9 mouse cellular contexts compared by ENCODE assay signal in the genomic region with DNA sequence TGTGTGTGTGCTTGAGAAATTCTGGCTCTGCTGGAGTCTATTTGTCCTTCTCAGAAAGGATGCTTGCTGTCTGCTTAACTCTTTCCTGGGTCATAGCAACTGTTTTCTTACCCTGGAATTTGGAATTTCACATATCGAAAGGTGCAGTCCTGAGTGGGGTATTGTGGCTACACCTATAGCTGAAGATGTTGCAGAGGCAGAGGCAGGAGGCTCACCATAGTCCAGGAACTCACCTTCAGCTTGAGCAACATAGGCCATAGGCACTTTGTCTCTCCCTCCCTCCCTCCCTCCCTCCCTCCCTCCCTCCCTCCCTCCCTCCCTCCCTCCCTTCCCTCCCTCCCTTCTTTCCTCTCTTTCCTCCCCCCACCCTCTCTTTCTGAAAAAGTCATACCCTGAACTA.
DNase-seq lines count a peak whose midpoint lies in the region; ATAC-seq and TF ChIP-seq lines count a peak whose summit lies in the region.
"Had no signal": no experiment of that assay in that cellular context is flagged by ENCODE, and none has a peak within 500 bp of the region (broad histone marks: within the 10 kb centered on the region; RNA-seq: fewer than 3 reads in every experiment).

No protein-coding gene starts in this region.

- H3K4me2 ChIP-seq in hindbrain, embryonic 14.5 days (replicated peaks), result peak overlapping the region; percentile 66
- H3K4me2 ChIP-seq in neural tube, embryonic 12.5 days (replicated peaks), result peak overlapping the region; percentile 57

- peak; percentile 49; the same call in 1 of the 2 replicates for ATAC-seq in hindbrain, embryonic 14.5 days (ENCODE audit: low FRiP score)
- ATAC-seq in neural tube, embryonic 12.5 days (ENCODE audit: low FRiP score, low read depth), result peak; percentile 70

- TF ChIP-seq CTCF in layer of hippocampus, adult 2 months (conservative IDR thresholded peaks at IDR 0.05), result no peak

- H3K36me3 ChIP-seq in forebrain, embryonic 10.5 days (replicated peaks), result no peaks in the 10 kb centered on the region
- H3K36me3 ChIP-seq in hindbrain, embryonic 14.5 days (replicated peaks; ENCODE audit: control insufficient read depth, insufficient read depth), result no peaks in the 10 kb centered on the region
- H3K36me3 ChIP-seq in neural tube, embryonic 12.5 days, result no peaks in the 10 kb centered on the region

- no peak overlapping the region; the same call in 1 of the 2 replicates for H3K4me3 ChIP-seq in layer of hippocampus, adult 2 months
- peak overlapping the region; percentile 43; the same call in 1 of the 2 replicates for H3K4me3 ChIP-seq in forebrain, embryonic 10.5 days
- H3K4me3 ChIP-seq in hindbrain, embryonic 14.5 days (replicated peaks; ENCODE audit: low read length), result peak overlapping the region; percentile 32
- H3K4me3 ChIP-seq in neural tube, embryonic 12.5 days, result peak overlapping the region; percentile 23

- peak overlapping the region; percentile 61 for H3K9ac ChIP-seq in hindbrain, embryonic 14.5 days
- H3K9ac ChIP-seq in neural tube, embryonic 12.5 days, result no peak overlapping the region

- DNase-seq in layer of hippocampus, adult 2 months (ENCODE audit: low spot score in 2 of 2), result no peak
- no peak for DNase-seq in layer of hippocampus, adult 8-10 months (ENCODE audit: low spot score in 2 of 2)
- DNase-seq in forebrain, embryonic 10.5 days (ENCODE audit: extremely low spot score, low spot score), result no peak
- DNase-seq in hindbrain, embryonic 14.5 days (ENCODE audit: low spot score), result no peak
- DNase-seq in urinary bladder, postnatal 10 days (ENCODE audit: low spot score), result no peak
- no peak for DNase-seq in kidney, postnatal 4 days
- DNase-seq: heart, postnatal 36 days; lung, adult 2 months had no signal

- H3K4me1 ChIP-seq in forebrain, embryonic 10.5 days, result peaks cover 31% of the 10 kb centered on the region
- peaks cover 11% of the 10 kb centered on the region; the same call in 1 of the 2 replicates for H3K4me1 ChIP-seq in hindbrain, embryonic 14.5 days (replicated peaks; ENCODE audit: control insufficient read depth, insufficient read depth, low read length)
- H3K4me1 ChIP-seq in neural tube, embryonic 12.5 days, result peaks cover 10% of the 10 kb centered on the region; the same call in 1 of the 2 replicates

- WGBS in forebrain, embryonic 10.5 days, result 86% methylated on average over 1 of the region's 1 CpGs
- 47% methylated on average over 1 of the region's 1 CpGs for WGBS in hindbrain, embryonic 14.5 days
- WGBS in neural tube, embryonic 12.5 days, result 56% methylated on average over 1 of the region's 1 CpGs

- H3K27ac ChIP-seq in layer of hippocampus, adult 2 months, result peak overlapping the region; percentile 89
- H3K27ac ChIP-seq in forebrain, embryonic 10.5 days, result peak overlapping the region; percentile 76
- peak overlapping the region; percentile 76 for H3K27ac ChIP-seq in hindbrain, embryonic 14.5 days
- peak overlapping the region; percentile 32; the same call in 1 of the 2 replicates for H3K27ac ChIP-seq in neural tube, embryonic 12.5 days

- no peaks in the 10 kb centered on the region for H3K27me3 ChIP-seq in forebrain, embryonic 10.5 days (ENCODE audit: poor library complexity, severe bottlenecking)
- H3K27me3 ChIP-seq in hindbrain, embryonic 14.5 days (ENCODE audit: control insufficient read depth, insufficient read depth, low read length), result no peaks in the 10 kb centered on the region
- no peaks in the 10 kb centered on the region for H3K27me3 ChIP-seq in neural tube, embryonic 12.5 days (replicated peaks)

- no peaks in the 10 kb centered on the region for H3K9me3 ChIP-seq in forebrain, embryonic 10.5 days
- no peaks in the 10 kb centered on the region for H3K9me3 ChIP-seq in hindbrain, embryonic 14.5 days (ENCODE audit: control insufficient read depth, low read length)
- no peaks in the 10 kb centered on the region for H3K9me3 ChIP-seq in neural tube, embryonic 12.5 days

Comparison
In these comparisons a context has a peak if more than half of its experiments do, and no peak if none do; other contexts are left out.
1. H3K27ac ChIP-seq: peak in every context shown above with its lines; median percentile 89 in layer of hippocampus, adult 2 months; 76 in forebrain, embryonic 10.5 days; 76 in hindbrain, embryonic 14.5 days; 32 in neural tube, embryonic 12.5 days.